Mouse (Mus musculus): ENCODE measurements around the gene Ceacam14. TPM values are rescaled to one million over a fixed set of nuclear protein-coding genes. Genes with fewer than 3 reads are reported as not detected.

Ceacam14 gene
- polyA plus RNA-seq (2015; fragmentation: Nextera tagmentation; extraction: Ambion mirVana) = not detected in 2 replicates

GRCm38 (mm10) chr7:17812333-17812732 lies at the start of gene Ceacam14:
Gene Ceacam14, plus strand, starts transcription at chr7:17812633.
- no peak for DNase-seq
- WGBS (ENCODE audit: insufficient replicate concordance) = 40% methylated on average over 4 of the region's 4 CpGs
- Histone ChIP-seq H3K4me2 (no peak within 1 kb of the TSS), H3K36me3 (no peaks in the 10 kb centered on the region), H3K4me3 (replicated peaks) (no peak within 1 kb of the TSS), H3K9ac (no peak within 1 kb of the TSS), H3K27ac (no peak within 1 kb of the TSS), H3K4me1 (replicated peaks) (no peaks in the 10 kb centered on the region), H3K27me3 (no peaks in the 10 kb centered on the region), H3K9me3 (replicated peaks) (no peaks in the 10 kb centered on the region)
- ATAC-seq (ENCODE audit: low read depth) = no peak

Other genes with a start within 250 kb of the Ceacam14 start
- not detected in 2 replicates for gene Ceacam5, start 99.4 kb upstream of the Ceacam14 start, polyA plus RNA-seq (2015; fragmentation: Nextera tagmentation; extraction: Ambion mirVana)
- gene Gm5155, start 59.1 kb downstream of the Ceacam14 start, polyA plus RNA-seq (2015; fragmentation: Nextera tagmentation; extraction: Ambion mirVana) = not detected in 2 replicates
- not detected in 2 replicates for gene Ceacam11, start 159.5 kb downstream of the Ceacam14 start, polyA plus RNA-seq (2015; fragmentation: Nextera tagmentation; extraction: Ambion mirVana)
- not detected in 2 replicates for gene Ceacam13, start 197.3 kb downstream of the Ceacam14 start, polyA plus RNA-seq (2015; fragmentation: Nextera tagmentation; extraction: Ambion mirVana)